Mouse (Mus musculus): ENCODE results near the gene Zw10. TPM values are rescaled to one million over a fixed set of nuclear protein-coding genes. Genes with fewer than 3 reads are reported as not detected.

The Zw10 gene
- polyA plus RNA-seq (2015; fragmentation: Nextera tagmentation; extraction: Ambion mirVana): 24.6 and 25.3 TPM in 2 replicates

- ATAC-seq (ENCODE audit: low FRiP score): peak; percentile 99
- peaks cover 10% of the 10 kb centered on the region for H3K4me1 ChIP-seq (replicated peaks)
- no peaks in the 10 kb centered on the region for H3K9me3 ChIP-seq
- peak within 1 kb of the TSS; percentile 72 for H3K4me2 ChIP-seq
- H3K27ac ChIP-seq: peak within 1 kb of the TSS; percentile 75; the same call in 1 of the 2 replicates
- WGBS: under 1% methylated on average over 53 of the region's 53 CpGs
- H3K9ac ChIP-seq: peak within 1 kb of the TSS; percentile 91
- H3K4me3 ChIP-seq: peak within 1 kb of the TSS; percentile 84
- peaks cover 14% of the 10 kb centered on the region for H3K36me3 ChIP-seq
- no peaks in the 10 kb centered on the region for H3K27me3 ChIP-seq
These were observed at the start of gene Zw10 for GRCm38 (mm10) chr9:49055333-49056205. Zw10 (plus strand) TSS chr9:49055613.

DNA sequence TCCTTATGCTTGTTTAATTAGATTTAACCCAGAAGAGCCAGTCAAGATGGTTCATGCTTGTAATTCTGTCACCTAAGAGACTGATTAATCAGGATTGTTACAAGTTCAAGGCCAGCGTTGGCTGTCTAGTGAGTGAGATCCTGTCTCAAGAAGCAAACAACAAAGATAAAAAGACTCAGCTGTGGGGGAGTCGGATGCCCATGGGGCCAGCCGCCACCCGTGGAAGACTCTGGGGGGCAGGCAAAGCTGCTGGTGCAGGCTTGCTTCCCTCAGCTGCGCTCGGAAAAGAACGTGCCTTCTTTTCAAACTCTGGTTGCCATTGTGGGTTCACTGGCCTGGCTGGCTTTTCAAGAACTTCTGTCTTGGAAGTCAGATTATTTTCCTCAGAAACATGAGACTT lies 39.6 kb upstream of the Zw10 start:
- no peak for ATAC-seq (ENCODE audit: low FRiP score)
- WGBS: 83% methylated on average over 7 of the region's 7 CpGs
- Histone ChIP-seq H3K27me3 (no peaks in the 10 kb centered on the region), H3K9me3 (no peaks in the 10 kb centered on the region), H3K27ac (no peak overlapping the region), H3K9ac (no peak overlapping the region), H3K4me1 (replicated peaks) (no peaks in the 10 kb centered on the region), H3K4me2 (no peak overlapping the region), H3K36me3 (peaks cover 74% of the 10 kb centered on the region), H3K4me3 (no peak overlapping the region)

DNA sequence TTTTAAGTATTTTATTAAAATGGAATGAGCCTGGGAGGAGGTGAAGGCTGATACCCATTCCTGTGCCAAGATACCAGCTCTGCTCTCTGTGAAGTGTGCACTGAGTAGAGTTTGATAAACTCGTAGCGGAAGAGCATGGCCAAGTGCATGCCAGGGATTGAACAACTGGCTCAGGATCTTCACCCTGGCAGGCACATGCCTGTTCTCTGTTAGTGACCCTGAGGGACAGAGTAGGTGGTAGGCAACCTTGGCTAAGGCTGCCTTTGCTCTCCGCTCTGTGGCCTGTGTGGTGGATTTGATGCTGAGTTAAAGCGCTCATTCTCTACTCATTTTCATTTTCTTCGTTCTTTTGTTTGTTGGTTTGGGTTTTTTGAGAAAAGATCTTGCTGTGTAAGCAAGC lies 34.1 kb upstream of the Zw10 start:
- no peak for ATAC-seq (ENCODE audit: low FRiP score)
- Histone ChIP-seq H3K36me3 (peaks cover 41% of the 10 kb centered on the region), H3K27ac (no peak overlapping the region), H3K4me1 (replicated peaks) (no peaks in the 10 kb centered on the region), H3K9ac (no peak overlapping the region), H3K4me3 (no peak overlapping the region), H3K9me3 (no peaks in the 10 kb centered on the region), H3K4me2 (no peak overlapping the region), H3K27me3 (no peaks in the 10 kb centered on the region)
- 98% methylated on average over 5 of the region's 5 CpGs for WGBS

DNA sequence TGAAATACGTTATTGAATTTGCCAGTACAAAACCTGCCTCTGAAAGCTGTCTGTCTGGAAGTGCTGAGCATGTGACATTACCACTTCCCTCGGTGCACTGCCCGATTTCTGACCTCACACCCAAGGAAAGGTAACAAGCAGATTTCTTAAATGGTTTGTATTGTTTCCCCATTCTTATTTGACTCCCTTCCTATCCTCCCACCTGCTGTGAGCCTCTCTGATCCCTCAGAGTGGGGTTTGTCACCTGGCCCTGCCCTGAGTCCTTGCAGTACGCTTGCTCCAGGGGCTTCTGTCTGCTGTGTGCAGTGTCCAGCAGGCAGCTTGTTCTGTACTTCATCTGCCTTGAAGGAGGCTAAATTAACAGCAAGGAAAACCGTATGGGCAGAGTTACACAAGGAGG lies 31.5 kb upstream of the Zw10 start:
- no peak overlapping the region for H3K27ac ChIP-seq
- no peaks in the 10 kb centered on the region for H3K4me1 ChIP-seq (replicated peaks)
- H3K4me2 ChIP-seq: no peak overlapping the region
- no peaks in the 10 kb centered on the region for H3K9me3 ChIP-seq
- no peak for ATAC-seq (ENCODE audit: low FRiP score)
- no peak overlapping the region for H3K9ac ChIP-seq
- no peaks in the 10 kb centered on the region for H3K27me3 ChIP-seq
- WGBS: 94% methylated on average over 5 of the region's 5 CpGs
- peaks cover 51% of the 10 kb centered on the region for H3K36me3 ChIP-seq
- H3K4me3 ChIP-seq: no peak overlapping the region

- ATAC-seq (ENCODE audit: low FRiP score): no peak
- Histone ChIP-seq H3K4me3 (no peak overlapping the region), H3K27ac (no peak overlapping the region), H3K4me1 (replicated peaks) (no peaks in the 10 kb centered on the region), H3K9me3 (no peaks in the 10 kb centered on the region), H3K9ac (no peak overlapping the region), H3K36me3 (peaks cover 51% of the 10 kb centered on the region), H3K4me2 (no peak overlapping the region), H3K27me3 (no peaks in the 10 kb centered on the region)
- WGBS: 90% methylated on average over 2 of the region's 2 CpGs
These were observed 30.9 kb upstream of the Zw10 start for GRCm38 (mm10) chr9:49024529-49024928.

DNA sequence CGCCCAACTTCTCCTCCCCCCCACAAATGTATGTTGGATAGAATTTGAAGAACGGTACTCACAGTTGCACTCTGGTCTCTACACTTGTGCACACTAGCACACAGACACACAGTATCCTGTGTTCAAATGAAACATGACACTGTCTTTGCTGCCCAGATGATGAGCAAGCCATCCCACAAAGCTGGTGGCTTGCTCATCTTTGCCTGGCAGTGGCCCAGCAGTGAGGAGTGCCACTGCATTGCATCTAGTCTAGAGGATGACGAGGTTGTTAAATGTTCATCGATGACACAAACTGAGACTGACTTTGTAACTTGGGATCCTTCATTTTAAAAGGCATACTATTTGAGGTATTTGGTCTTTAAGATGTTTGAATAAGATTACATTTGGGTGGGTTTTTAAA lies 20.6 kb upstream of the Zw10 start:
- WGBS: 96% methylated on average over 4 of the region's 4 CpGs
- H3K36me3 ChIP-seq: peaks cover 91% of the 10 kb centered on the region
- H3K4me3 ChIP-seq: no peak overlapping the region
- H3K27ac ChIP-seq: no peak overlapping the region
- H3K4me1 ChIP-seq (replicated peaks): no peaks in the 10 kb centered on the region
- H3K9me3 ChIP-seq: no peaks in the 10 kb centered on the region
- ATAC-seq (ENCODE audit: low FRiP score): no peak
- H3K27me3 ChIP-seq: no peaks in the 10 kb centered on the region
- no peak overlapping the region for H3K9ac ChIP-seq
- H3K4me2 ChIP-seq: no peak overlapping the region

GRCm38 (mm10) chr9:49050901-49051300 lies 4.5 kb upstream of the Zw10 start:
- no peak for ATAC-seq (ENCODE audit: low FRiP score)
- 77% methylated on average over 5 of the region's 5 CpGs for WGBS
- Histone ChIP-seq H3K9ac (no peak overlapping the region), H3K27me3 (no peaks in the 10 kb centered on the region), H3K9me3 (no peaks in the 10 kb centered on the region), H3K4me2 (no peak overlapping the region), H3K27ac (no peak overlapping the region), H3K4me3 (no peak overlapping the region), H3K36me3 (no peaks in the 10 kb centered on the region), H3K4me1 (replicated peaks) (peaks cover under 1% of the 10 kb centered on the region; the same call in 1 of the 2 replicates)

- no peak overlapping the region for H3K4me2 ChIP-seq
- WGBS: 18% methylated on average over 5 of the region's 5 CpGs
- no peak for ATAC-seq (ENCODE audit: low FRiP score)
These were observed 4.1 kb upstream of the Zw10 start for GRCm38 (mm10) chr9:49051349-49051748.

GRCm38 (mm10) chr9:49054028-49054427 lies 1.4 kb upstream of the Zw10 start:
- no peak overlapping the region for H3K9ac ChIP-seq
- H3K27me3 ChIP-seq: no peaks in the 10 kb centered on the region
- peaks cover 6% of the 10 kb centered on the region for H3K36me3 ChIP-seq
- no peak overlapping the region for H3K4me2 ChIP-seq
- H3K4me1 ChIP-seq (replicated peaks): peaks cover 10% of the 10 kb centered on the region
- 88% methylated on average over 3 of the region's 3 CpGs for WGBS
- no peaks in the 10 kb centered on the region for H3K9me3 ChIP-seq
- no peak for ATAC-seq (ENCODE audit: low FRiP score)
- no peak overlapping the region for H3K27ac ChIP-seq
- no peak overlapping the region for H3K4me3 ChIP-seq

More at GRCm38 (mm10) chr9:49051349-49051748, 4.1 kb upstream of the Zw10 start:
- Histone ChIP-seq H3K9me3 (no peaks in the 10 kb centered on the region), H3K27ac (no peak overlapping the region), H3K27me3 (no peaks in the 10 kb centered on the region), H3K4me1 (replicated peaks) (peaks cover 5% of the 10 kb centered on the region), H3K9ac (no peak overlapping the region), H3K4me3 (no peak overlapping the region), H3K36me3 (no peaks in the 10 kb centered on the region)

DNA sequence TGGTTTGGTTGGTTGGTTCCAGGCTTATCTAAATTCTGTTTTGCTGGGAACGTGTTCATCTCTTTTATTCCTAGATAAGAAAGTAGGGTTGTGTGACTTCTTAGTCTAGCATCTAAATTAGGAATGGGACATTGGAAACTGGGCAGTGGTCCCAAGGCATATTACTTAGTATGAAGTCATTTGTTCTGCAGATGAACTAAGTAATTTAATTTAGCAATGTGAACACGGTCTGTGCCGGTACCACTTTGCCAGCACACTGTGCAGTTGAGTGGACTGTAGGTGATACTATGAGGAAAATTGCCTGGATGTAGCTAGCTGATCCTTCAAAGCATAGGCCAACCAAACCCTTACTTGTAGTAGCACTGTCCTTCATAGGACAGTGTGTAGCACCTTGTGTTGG lies 21.4 kb downstream of the Zw10 start:
- no peaks in the 10 kb centered on the region for H3K9me3 ChIP-seq
- H3K36me3 ChIP-seq: peaks cover 78% of the 10 kb centered on the region
- H3K4me2 ChIP-seq: no peak overlapping the region
- no peaks in the 10 kb centered on the region for H3K27me3 ChIP-seq
- no peak overlapping the region for H3K27ac ChIP-seq
- no peak for ATAC-seq (ENCODE audit: low FRiP score)
- H3K9ac ChIP-seq: no peak overlapping the region
- WGBS: 88% methylated on average over 3 of the region's 3 CpGs
- no peak overlapping the region for H3K4me3 ChIP-seq
- no peaks in the 10 kb centered on the region for H3K4me1 ChIP-seq (replicated peaks)

DNA sequence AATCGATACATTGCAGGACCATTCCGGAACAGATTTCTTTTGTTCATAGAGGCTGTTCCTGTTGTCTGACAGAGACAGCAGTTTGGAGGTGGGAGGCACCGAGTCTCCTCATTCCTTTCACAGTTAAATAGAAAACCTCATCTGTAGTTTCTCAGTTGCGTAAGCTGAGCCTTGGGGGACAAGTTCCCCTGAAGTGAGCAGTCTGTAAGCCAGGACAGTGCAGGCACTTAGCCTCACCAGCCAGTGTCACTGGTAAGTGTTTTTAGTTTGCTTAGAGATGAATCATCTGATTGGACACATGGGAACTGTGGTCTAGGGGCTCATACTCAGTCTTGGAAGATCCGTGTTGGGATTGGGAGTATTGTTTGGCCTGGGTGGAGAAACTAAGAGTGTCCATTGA lies 25.7 kb downstream of the Zw10 start, which contains the start of gene Tmprss5:
Tmprss5 (plus strand) TSS at position 154 of the 400 bp plus-strand sequence.
- Histone ChIP-seq H3K4me1 (replicated peaks) (no peaks in the 10 kb centered on the region), H3K4me2 (no peak within 1 kb of the TSS), H3K9ac (no peak within 1 kb of the TSS), H3K27ac (no peak within 1 kb of the TSS), H3K4me3 (no peak within 1 kb of the TSS), H3K9me3 (no peaks in the 10 kb centered on the region), H3K27me3 (no peaks in the 10 kb centered on the region), H3K36me3 (peaks cover 39% of the 10 kb centered on the region)
- WGBS: 51% methylated on average over 5 of the region's 5 CpGs
- peak; percentile 52; the same call in 1 of the 2 replicates for ATAC-seq (ENCODE audit: low FRiP score)

DNA sequence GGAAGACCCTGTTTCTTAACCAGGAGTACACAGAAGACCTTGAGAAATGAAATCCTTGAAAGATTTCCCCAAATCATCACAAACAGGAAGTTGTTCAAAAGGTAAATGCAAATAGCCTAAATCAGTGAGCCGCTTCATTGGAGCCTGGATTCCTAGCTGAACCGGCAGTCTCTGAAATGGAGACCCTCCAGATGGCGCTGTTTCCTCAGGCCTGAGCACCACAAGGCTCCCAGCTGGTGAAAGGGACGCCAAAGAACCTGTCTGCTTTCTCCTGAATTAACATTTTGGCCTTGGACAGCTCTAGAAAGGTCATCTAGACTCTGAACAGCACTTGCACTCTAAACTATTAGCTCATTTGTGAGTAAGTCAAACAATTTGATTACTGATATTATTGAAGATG lies 26.1 kb downstream of the Zw10 start:
- H3K9ac ChIP-seq: no peak overlapping the region
- peak; percentile 32; the same call in 1 of the 2 replicates for ATAC-seq (ENCODE audit: low FRiP score)
- no peaks in the 10 kb centered on the region for H3K4me1 ChIP-seq (replicated peaks)
- no peak overlapping the region for H3K27ac ChIP-seq
- H3K4me2 ChIP-seq: no peak overlapping the region
- H3K36me3 ChIP-seq: peaks cover 35% of the 10 kb centered on the region
- no peaks in the 10 kb centered on the region for H3K27me3 ChIP-seq
- H3K9me3 ChIP-seq: no peaks in the 10 kb centered on the region
- H3K4me3 ChIP-seq: no peak overlapping the region
- WGBS: 4% methylated on average over 4 of the region's 4 CpGs

GRCm38 (mm10) chr9:49087317-49087716 lies 31.9 kb downstream of the Zw10 start:
- Histone ChIP-seq H3K27ac (no peak overlapping the region), H3K36me3 (no peaks in the 10 kb centered on the region), H3K4me1 (replicated peaks) (peaks cover 5% of the 10 kb centered on the region; the same call in 1 of the 2 replicates), H3K9me3 (no peaks in the 10 kb centered on the region), H3K4me3 (no peak overlapping the region), H3K4me2 (no peak overlapping the region), H3K9ac (no peak overlapping the region), H3K27me3 (no peaks in the 10 kb centered on the region)
- ATAC-seq (ENCODE audit: low FRiP score): no peak
- WGBS: 17% methylated on average over 11 of the region's 11 CpGs
